Mouse (Mus musculus) lung, adult 18-20 months (tissue): ENCODE results near the gene Smim14.
A peak's percentile ranks its signal among the peaks of the same experiment; 100 is the strongest.
"Not testable (repeated sequence)": the region's sequence is repeated elsewhere in the genome, so short reads cannot be mapped to it uniquely, and the experiment has no call there.

ENCODE experiments used
- DNase-seq, 2 experiments: peaks; one replicate each; pipeline ENCODE4 v3.0.0; 2022; ENCODE audit warnings: mixed read lengths in 2 of 2

Smim14 gene

DNA sequence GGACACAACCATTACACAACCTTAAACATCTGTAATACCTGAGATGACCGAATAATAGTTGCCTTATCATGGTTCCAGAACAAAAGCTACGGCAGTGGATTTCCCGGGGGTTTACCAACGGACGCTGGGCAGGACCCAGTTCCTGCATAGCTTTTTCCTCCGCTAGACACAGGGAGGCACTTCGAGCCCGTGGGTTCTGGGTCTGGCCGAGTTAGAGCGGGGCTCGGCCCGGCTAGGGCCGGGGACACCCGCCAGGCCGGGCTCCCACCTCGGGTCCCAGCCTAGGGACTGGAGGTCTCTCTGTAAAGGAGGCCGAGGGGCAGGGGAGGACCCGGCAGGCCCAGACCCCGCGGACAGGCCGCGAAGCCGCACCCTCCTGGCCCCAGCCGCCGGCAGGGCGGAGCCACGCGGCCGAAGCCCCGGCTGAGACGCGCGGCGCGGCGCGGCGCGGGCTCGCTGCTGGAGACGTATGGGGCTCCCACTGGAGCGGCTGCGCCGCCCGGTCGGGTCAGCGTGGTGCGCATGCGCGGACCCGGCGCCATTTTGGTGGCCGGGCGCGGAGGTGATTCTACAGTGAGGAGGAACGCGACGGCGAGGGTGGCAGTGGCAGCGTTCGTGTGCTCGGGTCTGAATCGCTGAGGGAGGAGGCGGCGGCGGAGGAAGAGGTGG lies at the start of gene Smim14, which contains the start of gene Ube2k:
Gene Smim14, minus strand, starts transcription at position 434 of the 669 bp plus-strand sequence.
Gene Ube2k, plus strand, starts transcription at position 483 of the 669 bp plus-strand sequence.
- peak; percentile 92 to 94 for DNase-seq

DNA sequence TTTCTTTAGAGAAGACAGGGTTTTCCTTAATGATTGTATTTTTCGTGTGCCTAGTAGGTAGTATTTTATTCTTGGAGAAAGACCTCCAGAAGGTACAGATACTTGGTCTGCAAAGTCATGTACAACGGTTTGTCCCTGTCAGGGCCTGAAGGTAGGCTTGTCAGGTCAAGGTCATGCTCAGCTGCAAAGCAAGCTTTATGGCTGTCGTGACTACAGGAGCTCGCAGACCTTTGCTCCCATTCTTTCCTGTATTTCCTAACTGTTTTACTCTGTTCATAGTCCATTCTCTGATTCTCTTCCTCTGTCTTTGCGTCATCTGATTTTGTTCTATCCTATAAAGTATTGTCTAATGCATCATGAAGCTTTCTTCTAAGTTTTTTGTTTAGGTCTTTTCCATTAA lies 49.3 kb upstream of the Smim14 start:
- DNase-seq: no peak

DNA sequence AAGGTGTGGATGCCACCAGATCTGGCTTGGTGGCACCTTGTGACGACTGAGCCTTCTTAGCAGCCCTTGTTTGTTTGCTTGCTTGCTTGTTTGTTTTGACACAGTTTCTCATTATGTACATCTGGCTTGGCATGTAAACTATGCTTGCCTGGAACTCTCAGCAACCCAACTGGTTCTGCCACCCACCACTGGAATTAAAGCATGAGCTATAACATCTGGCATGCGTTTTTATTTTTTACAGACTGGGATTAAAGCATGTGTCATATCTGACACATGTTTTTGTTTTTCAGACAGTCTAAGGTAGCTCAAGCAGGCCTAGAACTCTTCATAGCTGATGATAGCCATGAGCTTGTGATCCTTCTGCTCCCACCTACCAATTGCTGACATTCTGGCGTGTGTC lies 41.6 kb upstream of the Smim14 start:
- no peak for DNase-seq

DNA sequence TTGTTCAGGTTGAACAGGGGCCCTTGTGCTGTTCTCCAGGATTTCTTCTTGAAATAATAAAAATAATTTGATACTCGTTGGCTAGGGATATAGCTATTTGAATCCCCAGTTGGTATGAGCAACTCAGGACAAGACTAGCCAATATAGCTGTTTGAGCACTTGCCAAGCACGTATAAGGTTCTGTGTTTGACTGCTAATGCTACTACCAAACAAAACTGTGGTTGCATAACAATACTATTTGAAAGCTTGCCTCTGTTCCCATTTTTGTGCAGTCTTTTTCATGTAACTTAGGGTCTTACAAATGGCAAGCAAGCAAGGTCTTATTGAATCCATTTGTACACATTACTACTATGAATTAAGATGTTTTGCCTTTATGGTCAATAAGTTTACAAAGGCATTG lies 38.9 kb upstream of the Smim14 start:
- no peak for DNase-seq

DNA sequence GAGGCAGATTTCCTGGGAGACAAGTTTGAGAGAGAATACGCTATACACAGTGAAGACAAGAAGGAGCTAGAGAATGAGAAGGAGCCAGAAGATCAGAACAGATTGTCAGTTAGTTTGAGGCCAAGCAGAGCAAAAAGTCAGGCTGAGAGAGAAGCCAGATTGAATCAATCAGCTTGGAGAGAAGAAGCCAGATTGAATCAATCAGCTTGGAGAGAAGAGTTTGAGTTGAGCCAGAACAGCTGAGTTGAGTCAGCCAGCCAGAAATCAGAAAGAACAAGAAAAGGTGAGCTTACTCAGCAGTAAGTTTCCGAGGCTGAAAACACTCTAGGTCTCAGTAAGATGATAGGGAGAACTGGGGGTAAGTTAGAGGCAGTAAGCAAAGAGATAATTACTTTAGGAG lies 37.9 kb upstream of the Smim14 start:
- DNase-seq: no peak

DNA sequence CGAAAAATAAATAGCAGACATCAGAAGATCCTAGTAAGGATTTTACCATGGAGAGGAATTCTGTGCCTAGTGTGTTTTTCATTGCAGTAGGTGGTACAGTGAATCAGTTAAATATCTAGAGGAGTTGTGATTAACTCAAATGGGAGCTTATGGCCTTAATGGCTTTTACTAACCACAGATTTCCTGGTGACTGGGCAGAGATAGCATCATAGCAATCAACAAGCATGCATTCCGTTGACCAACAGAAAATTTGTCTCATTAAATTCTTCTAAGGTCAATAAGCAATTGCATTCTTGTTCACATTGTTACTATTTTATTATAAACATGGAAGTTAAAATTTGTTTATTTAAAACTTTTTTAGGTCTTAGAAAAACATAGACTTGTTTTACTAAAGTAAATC lies 28.5 kb upstream of the Smim14 start:
- no peak for DNase-seq

DNA sequence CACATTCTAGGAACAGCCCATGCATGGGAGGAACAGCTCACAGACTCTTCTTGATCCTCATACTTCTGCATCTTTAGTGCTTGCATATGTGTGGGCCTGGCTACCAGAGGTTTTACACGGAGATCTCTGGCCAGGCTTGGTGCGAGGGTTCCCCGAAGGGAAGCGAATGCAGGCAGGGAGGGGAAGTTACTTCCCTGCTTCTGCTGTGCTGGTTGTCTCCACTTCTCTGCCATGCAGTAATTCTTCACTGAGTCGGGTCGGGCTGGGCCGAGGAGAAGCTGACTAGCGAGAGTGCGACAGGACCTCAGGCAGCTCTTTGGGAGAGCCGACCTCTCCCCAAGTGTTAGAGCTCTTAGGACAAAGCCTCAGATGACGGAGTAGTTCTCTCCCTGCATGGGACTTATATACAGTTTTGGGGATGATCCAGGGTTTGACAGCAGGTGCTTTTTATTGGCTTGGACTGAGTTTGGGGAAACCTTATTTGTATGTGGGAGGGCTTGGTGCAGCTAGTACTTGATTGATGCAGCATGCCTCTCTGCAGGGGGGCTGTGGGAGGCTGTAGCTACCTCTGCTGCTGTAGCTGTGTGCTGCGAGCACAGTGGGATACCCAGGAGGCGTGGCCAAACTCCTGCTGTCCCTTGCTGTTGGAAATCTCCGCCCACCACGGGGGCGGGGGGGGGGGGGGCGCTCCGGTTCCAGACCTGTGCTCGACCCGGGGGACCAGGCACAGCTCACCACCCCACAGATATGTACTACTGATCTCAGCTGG lies 24.3 kb upstream of the Smim14 start:
- no peak for DNase-seq

DNA sequence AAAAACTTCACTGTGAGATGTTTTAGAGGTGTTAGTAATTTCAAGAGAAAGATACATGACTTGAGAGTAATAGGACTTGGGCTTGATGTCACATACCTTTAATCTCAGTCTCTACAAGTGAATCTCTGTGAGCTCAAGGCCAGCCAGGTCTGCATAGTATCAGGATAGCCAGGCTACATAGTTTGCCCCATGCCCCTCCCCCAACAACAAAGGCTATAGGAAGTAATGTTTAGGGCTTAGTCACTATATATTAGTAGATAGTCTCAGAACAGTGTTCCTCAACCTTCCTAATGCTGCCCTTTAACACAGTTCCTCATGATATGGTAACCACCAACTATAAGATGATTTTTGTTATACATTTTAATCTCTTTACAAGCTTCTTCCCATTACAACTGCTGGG lies 20.1 kb upstream of the Smim14 start:
- DNase-seq: no peak

DNA sequence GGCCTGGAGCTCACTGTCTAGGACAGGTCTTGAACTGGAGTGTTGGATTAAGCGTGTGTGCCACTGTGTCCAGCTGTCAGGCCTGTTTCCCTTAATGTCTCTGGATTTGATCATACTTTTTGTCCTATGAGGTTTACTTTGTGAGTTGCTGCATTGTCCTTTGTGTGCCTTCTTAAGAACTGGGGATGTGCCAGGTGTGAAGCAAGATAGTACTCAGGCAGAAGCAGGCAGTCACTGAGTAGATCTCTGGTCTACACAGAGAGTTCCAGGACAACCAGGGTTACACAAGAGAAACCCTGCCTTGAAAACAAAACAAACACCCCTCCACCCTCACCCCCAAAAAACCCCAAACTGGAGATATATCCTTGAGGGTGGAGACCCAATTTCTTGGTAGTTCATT lies 12.7 kb upstream of the Smim14 start:
- peak in 1 of 2 experiments; percentile 44 for DNase-seq

DNA sequence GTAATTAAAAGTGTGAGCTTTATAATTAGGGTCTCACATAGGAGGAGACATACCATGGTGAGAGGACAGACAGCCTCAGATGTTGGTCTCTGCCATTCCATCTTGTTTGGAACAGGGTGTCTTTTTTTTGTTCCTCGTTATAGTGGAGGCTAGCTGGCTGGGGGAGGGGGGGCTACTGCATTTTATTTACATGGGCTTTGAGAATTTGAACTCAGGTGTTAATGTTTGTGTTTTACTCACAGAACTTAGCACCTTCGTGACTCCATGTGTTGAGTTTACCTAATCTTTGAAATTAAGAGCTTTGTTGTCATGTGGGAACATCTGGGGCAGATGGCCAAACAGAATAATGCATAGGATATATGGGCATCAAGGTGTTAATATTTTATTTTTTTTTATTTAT lies 7.6 kb upstream of the Smim14 start:
- DNase-seq: no peak

DNA sequence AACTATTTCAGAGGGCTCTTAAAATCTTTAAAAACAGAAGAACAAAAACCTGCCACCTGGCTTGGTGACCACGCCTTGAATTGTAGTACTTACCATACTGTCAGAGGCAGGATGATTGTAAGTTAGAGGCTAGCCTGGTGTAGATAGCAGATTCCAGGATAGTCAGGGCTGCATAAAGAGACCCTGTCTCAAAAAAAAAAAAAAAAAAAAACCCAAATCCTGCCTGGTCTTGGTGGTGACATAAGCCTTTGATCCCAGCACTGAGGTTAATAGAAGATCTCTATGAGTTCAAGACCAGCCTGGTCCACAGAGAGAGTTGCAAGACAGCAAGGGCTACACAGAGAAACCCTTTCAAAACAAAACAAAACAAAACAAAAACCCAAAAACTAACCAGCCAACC lies 6.5 kb upstream of the Smim14 start:
- DNase-seq: no peak

DNA sequence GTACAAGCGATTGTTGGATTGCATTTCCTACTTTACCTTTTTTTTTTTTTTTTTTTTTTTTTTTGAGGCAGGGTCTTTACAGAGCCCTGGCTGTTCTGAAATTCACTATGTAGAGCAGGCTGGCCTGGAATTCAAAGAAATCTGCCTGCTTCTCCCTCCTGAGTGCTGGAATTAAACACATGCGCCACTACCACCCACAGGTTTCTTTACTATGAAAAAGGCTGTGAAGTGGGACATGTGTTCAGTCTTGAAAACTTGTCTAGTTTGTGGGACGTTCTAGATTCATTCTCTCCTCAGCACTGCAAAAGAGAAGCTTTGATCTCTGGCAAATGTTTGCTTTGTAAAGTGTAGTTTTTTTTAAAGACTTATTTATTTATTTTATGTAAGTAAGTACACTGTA lies 4.9 kb upstream of the Smim14 start:
- DNase-seq: no peak

DNA sequence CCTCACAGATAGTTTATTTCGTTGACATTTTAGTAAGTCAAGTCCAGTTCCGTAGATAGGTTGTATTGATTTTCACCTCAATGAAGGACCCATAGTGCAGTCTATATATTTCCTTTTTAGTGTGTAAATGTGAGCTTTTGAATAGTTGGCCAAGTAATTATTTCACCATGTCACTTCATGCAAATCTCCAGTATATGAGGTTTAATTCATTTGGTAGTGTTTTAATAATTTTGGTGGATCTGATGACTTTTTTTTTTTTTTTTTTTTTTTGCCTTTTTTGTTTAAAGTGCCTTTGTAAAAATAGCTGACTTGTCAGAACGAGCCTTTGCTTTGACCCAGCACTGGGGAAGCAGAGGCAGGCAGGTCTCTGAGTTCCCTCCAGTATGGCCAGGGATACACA lies 2.8 kb upstream of the Smim14 start:
- no peak for DNase-seq

DNA sequence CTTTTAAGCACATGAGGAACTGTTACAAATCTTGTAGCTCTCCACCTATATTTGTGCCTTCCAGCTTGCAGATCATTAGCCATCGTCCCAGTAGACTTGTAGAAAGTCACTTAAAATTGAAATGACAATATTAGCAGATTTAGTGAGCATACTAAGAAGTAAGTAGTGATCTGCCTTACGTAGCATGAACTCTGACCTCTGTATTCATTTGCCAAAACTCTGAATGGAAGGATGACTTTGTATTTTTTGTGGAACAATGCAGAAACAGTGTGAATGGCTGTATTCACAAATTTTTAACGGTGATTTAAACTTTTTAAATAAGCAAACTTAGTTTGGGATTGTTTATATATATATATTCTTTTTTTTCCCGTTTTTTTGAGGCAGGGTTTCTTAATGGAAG lies 1.8 kb upstream of the Smim14 start:
- no peak for DNase-seq

DNA sequence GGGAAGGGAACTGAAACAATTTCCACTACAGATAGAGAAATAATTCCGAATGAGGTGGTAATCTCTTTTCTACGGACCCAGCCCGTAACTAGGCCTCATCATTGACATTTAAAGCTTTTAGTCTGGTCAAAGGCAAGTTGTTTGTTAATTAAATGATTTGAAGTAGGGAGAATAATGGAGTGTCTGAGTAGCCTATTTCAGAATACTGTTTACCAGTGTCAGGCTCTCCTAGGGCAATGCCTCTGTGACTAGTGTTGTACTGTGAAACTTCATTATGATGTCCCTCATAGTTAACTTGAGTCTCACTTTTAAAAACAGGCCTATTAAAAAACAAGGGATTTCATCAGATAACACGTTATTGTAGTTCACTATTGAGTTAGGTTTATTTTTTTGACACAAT lies 1.1 kb upstream of the Smim14 start:
- no peak for DNase-seq

DNA sequence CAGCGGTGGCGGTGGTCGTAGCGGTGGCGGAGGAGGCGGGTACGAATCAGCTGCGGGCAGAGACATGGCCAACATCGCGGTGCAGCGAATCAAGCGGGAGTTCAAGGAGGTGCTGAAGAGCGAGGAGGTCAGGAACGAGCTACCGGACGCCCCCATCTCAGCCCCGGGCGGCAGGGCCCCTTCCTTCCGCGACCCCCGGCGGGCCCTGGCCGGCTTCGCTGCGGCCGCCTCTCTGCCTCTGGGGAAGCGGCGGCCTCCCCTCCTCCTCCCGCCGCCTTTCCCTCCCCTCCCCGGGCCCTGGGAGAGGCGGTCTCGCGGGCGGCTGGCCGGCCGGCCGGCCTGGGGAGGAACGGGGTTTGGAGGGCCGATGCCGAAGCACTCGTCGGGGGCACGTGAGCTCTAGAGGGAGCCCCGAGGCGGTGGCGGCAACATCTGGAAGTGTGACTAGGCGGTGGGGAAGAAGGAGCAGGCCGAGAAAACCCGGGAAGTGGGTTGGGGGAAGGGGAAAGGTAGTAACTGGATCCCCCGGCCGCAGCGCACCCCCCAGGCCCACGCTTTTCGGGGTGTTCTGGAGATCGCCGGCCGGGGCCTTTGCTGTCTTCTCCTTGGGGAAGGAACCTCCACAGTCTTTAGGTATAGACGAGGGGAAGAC lies 562 bp upstream of the Smim14 start:
- peak; percentile 58 to 63 for DNase-seq

DNA sequence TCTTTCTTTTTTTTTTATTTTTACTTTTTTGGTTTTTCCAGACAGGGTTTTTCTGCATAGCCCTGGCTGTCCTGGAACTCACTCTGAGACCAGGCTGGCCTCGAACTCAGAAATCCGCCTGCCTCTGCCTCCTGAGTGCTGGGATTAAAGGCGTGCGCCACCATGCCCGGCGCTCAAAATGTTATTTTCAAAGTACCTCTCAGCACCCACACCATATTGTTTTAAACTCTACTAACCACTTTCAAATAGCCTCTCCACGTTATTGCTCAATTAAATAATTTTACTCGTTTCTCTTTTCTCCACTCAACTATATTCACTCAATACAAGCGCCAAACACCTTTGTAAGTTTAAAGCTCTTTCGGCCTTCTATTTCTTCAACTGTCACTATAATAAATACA lies 917 bp downstream of the Smim14 start:
- DNase-seq: not testable (repeated sequence)

DNA sequence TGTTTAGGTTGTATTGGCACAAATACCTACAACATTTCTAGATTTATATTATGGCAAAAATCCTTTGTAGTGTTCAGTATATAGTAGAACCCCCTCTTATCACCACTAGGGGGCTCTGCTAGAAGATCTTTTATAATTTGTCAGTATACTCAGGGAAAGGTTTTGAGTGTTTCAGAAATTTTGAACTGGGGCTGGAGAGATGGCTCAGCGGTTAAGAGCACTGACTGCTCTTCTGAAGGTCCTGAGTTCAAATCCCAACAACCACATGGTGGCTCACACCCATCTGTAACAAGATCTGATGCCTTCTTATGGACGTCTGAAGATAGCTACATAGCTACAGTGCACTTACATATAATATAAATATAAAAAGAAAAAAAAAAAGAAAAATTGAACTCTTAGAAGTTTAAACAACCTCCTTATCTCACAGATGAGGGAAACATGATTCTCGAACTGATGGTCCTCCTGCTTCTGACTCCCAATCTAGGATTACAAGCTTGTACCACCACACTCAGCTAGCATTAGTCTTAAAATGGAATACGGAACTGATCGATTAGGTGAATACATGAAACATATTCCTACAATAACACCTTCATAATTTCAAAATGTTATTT lies 1.4 kb downstream of the Smim14 start:
- peak; percentile 20 to 44 for DNase-seq

DNA sequence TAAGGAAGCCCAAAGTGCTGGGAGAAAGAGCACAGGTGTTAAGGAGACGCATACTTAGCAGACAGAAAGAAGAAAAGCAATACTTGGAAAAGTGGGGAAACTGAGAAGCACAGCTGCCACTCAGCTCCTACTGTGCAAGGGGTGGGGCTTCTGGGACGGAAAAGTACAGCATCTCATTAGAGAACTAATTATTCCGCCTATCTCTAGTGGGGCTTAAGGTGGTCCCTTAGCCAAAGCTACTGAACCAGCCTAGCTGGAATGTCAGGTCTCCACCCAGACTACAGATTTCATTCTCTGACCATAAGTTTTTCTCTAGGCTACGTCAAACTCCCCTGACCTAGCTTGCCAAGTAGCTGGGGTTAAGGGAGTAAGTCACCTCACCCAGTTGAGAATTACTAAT lies 2.5 kb downstream of the Smim14 start:
- DNase-seq: no peak

DNA sequence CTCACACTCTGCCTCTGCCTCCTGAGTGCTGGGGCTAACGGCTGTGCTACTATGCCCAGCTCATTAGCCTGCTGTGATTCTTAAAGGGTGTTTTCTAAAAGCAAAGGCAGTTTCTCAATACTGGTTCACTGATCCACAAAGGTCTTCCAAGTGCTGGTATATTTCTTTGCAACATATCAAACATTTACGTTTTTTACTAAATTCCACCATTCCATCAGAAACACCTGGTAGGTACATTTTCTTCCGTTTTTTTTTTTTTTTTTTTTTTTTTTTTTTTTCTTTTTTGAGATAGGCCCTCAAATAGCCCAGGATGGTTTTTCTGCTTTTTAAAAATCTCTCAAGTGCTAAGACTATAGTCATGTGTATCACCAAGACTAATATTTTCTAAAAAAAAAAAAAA lies 5.7 kb downstream of the Smim14 start:
- DNase-seq: no peak

DNA sequence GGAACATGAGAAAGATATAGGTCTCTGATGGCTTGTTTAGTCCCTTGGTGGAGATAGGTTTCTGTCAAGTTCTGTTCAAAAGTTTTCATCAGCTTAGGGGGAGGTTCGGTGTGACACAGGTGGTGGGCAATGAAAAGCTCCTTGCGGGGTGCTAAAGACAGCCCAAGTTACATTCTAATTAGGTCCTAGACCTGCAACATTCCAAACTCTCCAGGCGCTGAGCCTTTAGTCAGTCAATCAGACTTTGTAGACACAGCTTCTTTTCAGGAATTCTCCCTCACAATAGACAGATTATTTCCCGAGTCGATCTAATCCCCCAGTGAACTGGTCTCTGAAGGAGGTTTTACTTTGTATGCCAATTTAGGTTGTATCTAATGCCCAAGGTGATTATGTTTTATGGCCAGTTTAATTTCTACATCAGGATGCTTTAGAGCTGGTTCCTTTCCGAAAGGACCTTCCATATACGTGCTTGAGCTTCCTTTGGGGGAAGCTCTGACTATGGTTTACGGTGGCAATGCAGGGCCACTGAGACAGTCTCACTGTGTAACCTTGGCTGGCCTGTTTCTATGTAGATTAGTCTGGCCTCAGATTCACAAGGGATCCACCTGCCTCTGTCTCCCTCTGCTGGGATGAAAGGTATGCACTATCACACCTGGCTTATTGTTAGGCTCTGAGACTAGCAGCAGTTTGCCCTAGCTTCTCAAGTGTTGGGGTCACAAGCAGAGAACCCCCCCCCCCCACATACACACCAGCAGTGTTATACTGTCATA lies 11.1 kb downstream of the Smim14 start:
- DNase-seq: peak; percentile 9 to 37

DNA sequence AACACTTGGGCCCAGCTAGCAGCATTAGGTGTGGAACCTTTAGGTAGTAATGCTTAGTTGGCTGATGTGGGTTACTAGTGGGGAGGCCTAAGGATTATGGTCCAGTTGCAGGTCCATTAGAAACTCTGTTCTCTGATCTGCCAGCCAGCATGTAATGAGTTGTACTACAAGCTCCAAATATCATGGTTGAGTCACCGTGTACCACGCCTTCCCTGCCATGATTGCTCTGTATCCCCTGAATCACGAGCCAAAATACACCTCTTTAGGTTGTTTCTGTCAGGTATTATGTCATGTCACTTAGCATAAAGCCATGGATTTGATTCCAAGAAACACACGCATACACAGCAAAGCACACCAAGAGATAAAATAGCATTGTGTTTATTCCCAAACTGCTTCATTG lies 12.2 kb downstream of the Smim14 start:
- DNase-seq: no peak

DNA sequence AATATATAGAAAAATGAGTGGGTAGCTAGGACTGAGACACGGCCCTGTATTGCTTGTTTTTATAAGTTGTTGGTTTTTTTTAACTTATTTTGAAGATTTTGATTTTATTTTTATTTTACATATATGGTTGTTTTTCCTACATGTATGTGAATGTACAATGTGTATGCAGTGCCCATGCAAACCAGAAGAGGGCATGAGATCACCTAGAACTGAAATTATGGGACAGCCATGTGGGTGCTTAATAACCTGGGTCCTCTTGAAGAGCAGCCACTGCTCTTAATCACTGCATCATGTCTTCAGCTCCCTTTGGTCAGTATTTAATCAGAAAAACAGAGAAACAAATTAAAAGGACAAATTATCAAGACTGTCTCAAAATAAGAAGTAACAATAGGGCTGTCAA lies 15.2 kb downstream of the Smim14 start:
- DNase-seq: no peak
